Mouse (Mus musculus): ENCODE measurements around the gene Gpc3.

Gene Gpc3

DNA sequence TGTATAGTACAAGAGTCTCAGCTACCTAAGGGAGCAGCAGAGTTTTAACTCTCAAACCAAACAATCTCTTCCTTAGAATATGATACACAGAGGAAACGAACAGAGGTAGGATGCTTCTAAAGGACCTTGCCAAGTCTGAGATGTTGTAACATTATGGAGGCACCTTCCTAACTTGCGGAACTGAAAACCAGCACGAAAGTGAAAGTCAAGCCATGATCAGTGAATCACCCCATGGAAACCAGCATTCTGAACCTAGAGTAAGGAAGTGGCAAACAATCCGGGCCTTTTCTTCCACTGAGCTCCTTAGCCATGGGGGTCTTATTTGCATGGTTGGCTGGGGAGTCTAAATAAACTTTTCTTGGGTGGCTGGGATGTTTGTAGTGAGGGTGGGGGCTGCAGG lies 53.8 kb downstream of the Gpc3 start:
- ATAC-seq (ENCODE audit: insufficient number of reproducible peaks, low FRiP score, low TSS enrichment): no peak

DNA sequence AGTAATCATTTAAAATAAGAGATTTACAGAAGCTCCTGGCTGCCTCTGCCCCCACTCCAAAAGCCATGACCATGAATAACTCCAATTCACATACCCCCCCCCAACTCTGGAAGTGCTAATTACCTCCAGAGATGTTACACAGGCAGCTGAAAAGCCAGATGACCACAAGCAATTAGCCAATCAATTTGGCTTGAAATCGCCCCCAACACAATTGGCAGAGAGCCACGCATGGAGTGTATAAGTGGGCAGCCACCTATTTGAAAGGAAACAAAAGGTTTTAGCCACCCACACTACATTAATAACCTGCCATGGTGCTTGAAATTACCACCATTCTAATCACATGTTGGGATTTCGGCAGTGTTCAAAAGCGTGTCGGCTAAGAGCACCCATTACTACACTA lies 55.2 kb downstream of the Gpc3 start:
- no peak for ATAC-seq (ENCODE audit: insufficient number of reproducible peaks, low FRiP score, low TSS enrichment)

DNA sequence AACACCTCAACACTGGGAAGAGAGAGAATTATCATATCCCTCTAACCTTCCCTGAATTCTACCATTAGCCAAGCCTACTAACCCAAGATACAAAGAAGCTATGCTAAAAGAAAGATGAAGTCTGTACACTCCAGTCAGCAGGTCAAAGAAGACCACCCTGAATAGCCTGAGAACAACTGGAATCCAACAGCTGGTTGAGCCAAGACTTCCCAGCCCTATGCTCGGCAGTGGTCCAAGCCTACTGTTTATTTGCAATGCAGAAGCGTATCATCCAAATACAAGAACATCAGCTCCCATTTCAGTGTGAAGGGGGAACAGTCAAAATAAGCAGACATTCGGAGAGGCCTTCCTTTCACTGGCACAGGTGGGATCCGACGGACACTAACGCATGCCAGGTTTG lies 56.3 kb downstream of the Gpc3 start:
- no peak for ATAC-seq (ENCODE audit: insufficient number of reproducible peaks, low FRiP score, low TSS enrichment)

- no peak for ATAC-seq (ENCODE audit: insufficient number of reproducible peaks, low FRiP score, low TSS enrichment)
Observed at GRCm38 (mm10) chrX:52551296-52551695, 62.5 kb downstream of the Gpc3 start.

- ATAC-seq (ENCODE audit: insufficient number of reproducible peaks, low FRiP score, low TSS enrichment): no peak
Observed at GRCm38 (mm10) chrX:52544623-52545022, 69.1 kb downstream of the Gpc3 start.

DNA sequence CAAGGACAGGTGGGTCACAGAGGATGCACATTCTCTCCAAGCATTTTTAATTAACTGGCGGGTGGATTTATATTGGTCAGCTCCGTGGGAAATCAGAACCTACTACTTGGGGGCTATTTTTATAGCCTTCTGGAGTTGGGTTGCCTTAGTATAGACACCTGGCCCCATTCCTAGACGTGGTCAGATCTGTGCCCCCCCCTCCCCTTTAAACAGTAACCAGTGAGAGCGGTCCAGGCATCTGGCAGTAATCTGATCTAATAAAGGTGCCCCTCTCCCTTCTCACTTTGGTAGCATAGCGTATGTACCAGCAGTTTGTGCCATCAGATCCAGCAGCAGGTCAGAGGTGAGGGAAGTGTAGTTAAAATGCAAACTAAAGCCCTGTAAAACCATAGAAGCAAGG lies 76.5 kb downstream of the Gpc3 start:
- ATAC-seq (ENCODE audit: insufficient number of reproducible peaks, low FRiP score, low TSS enrichment): no peak

DNA sequence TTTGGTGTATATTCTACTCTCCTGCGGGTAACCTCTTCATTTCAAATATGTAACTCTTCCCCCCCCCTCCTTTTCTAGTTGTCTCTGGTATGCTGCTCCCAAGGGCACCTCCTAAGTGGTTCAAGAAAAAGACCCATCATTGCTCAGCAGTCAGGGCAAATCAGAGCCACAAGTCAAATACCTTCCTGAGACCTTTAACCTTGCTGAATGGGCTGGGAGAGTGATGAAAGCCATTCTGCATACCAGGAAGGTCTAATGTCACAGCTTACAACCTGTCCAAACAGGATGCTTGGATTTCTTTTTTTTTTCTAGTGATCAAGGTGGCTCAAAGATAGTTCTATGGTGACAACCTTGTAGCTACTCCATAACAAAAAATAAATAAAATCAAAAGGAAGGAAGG lies 80.0 kb downstream of the Gpc3 start:
- ATAC-seq (ENCODE audit: insufficient number of reproducible peaks, low FRiP score, low TSS enrichment): no peak

DNA sequence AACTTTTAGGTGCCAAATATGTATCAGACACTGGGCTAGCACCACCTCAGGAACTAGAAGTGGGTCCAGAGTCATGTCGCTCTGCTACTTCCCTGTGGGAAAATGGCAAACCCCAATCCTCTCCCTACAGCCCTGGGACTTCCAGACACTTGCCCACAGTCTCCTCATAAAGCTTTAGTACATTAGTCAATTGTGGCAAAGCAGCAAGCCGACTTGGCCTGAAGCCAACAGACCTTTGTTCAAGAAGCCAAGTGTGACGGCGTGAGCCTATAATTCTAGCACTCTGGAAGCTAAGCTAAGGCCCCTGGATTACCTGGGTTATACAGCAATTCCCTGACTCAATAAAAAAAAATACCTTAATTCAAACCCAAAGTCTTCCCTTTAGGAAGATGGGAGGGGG lies 80.7 kb downstream of the Gpc3 start:
- no peak for ATAC-seq (ENCODE audit: insufficient number of reproducible peaks, low FRiP score, low TSS enrichment)

- ATAC-seq (ENCODE audit: insufficient number of reproducible peaks, low FRiP score, low TSS enrichment): no peak
Observed at GRCm38 (mm10) chrX:52532124-52532523, 81.6 kb downstream of the Gpc3 start.

DNA sequence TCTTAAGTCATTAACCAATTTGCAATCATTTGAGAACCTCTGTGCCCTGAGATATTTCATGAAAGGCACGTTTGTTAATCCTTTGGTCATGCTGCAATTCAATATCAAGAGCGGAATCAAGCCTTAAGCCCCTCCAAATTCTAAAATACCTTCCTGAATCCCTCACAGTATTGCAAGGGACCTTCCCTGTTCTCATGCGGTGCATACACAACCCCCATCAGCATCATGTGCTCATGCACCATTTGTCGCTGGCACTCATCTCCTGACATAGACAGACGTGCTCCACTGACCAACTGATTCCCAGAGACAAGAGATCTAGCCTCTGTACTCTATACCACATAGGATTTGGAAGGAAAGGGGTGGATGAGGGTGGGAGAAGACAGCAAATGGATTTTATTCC lies 87.7 kb downstream of the Gpc3 start:
- no peak for ATAC-seq (ENCODE audit: insufficient number of reproducible peaks, low FRiP score, low TSS enrichment)

GRCm38 (mm10) chrX:52525132-52525531 lies 88.6 kb downstream of the Gpc3 start:
- ATAC-seq (ENCODE audit: insufficient number of reproducible peaks, low FRiP score, low TSS enrichment): no peak

DNA sequence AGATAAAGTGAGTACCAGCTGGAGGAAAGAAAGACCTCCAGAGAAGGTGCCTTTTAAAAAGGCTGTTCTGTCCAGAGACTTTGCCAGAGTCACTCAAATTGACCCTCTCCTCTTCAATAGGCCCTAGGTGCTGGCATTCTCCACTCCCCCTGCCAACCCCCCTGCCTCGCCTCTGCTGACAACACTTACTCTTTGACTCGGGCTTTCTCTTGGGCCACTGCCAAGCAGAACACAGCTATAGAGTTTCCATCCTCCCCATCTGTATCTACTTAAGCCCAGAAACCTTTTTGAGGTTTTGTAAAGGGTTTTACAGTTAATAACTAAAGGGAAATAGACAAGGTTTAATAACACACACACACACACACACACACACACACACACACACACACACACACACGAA lies 99.2 kb downstream of the Gpc3 start:
- no peak for ATAC-seq (ENCODE audit: insufficient number of reproducible peaks, low FRiP score, low TSS enrichment)

- no peak for ATAC-seq (ENCODE audit: insufficient number of reproducible peaks, low FRiP score, low TSS enrichment)
Observed at GRCm38 (mm10) chrX:52511151-52511550, 102.6 kb downstream of the Gpc3 start.

DNA sequence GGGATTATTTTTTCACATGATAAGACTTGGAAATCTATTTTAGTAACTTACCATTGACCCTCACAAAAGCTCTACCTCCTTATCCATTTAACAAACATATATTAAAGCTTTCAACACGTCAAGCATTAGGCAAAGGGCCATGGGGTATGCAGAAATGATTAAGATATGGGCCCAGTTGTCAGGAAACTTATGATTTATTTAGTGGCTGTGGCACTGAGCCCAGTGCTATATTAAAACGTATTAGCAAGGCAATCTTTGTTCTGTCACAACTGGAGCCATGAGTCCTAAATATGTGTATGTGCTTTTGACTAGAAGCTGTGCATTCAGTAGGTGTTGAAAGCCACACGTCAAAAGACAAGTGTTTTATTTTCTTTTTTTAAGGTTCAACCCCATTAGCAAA lies 109.9 kb downstream of the Gpc3 start:
- ATAC-seq (ENCODE audit: insufficient number of reproducible peaks, low FRiP score, low TSS enrichment): no peak

- no peak for ATAC-seq (ENCODE audit: insufficient number of reproducible peaks, low FRiP score, low TSS enrichment)
Observed at GRCm38 (mm10) chrX:52489461-52489860, 124.3 kb downstream of the Gpc3 start.

DNA sequence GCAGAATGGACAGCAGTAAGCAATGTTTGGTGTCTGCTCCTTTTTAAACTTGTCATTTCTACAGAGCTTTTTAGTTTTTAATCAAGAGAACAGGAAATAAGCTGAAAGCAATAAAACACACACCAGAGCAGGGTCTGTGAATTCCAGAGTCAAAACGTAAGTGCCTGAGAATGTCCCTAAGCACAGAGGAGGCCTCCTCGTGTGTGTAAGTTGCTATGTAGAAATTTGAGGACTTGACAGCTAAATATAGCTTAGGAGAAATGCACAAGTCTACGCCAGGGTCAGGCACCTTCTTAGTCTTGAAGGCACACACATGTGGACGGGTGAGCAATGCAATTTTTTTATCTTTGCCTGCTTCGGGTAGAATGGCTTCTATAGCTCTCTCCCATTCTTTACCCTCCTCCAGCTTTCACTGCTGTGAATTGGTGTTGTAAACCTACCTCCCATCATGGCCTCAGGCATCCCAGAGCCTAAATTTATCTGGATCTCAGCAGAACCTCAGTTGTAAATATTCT lies 158.6 kb downstream of the Gpc3 start:
- no peak for ATAC-seq (ENCODE audit: insufficient number of reproducible peaks, low FRiP score, low TSS enrichment)

- ATAC-seq (ENCODE audit: insufficient number of reproducible peaks, low FRiP score, low TSS enrichment): peak; percentile 81
Observed at GRCm38 (mm10) chrX:52453445-52454182, 160.1 kb downstream of the Gpc3 start.

- no peak for ATAC-seq (ENCODE audit: insufficient number of reproducible peaks, low FRiP score, low TSS enrichment)
Observed at GRCm38 (mm10) chrX:52449177-52449576, 164.6 kb downstream of the Gpc3 start.

GRCm38 (mm10) chrX:52448496-52448895 lies 165.3 kb downstream of the Gpc3 start:
- no peak for ATAC-seq (ENCODE audit: insufficient number of reproducible peaks, low FRiP score, low TSS enrichment)

GRCm38 (mm10) chrX:52446530-52446929 lies 167.2 kb downstream of the Gpc3 start:
- ATAC-seq (ENCODE audit: insufficient number of reproducible peaks, low FRiP score, low TSS enrichment): no peak

GRCm38 (mm10) chrX:52444977-52445376 lies 168.8 kb downstream of the Gpc3 start:
- no peak for ATAC-seq (ENCODE audit: insufficient number of reproducible peaks, low FRiP score, low TSS enrichment)

DNA sequence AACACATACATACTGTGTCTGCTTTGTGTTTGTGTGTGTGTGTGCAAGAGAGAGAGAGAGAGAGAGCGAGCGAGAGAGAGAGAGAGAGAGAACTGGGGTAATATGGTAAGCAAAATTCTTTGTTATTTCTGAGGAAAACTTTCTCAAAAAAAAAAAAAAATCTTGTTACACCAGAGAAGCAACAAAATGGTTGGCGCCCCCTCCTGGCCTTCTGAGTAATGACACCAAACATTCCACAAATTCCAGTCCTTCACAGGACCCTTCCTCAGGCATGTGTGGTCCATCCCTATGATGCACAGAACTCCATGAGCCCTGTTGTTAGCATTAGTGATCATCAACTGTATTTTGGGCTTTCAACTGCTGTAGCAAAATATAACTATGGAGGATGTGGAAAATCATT lies 172.0 kb downstream of the Gpc3 start:
- ATAC-seq (ENCODE audit: insufficient number of reproducible peaks, low FRiP score, low TSS enrichment): no peak
